Mouse (Mus musculus): ENCODE data around the gene Arhgef19.

The Arhgef19 gene

GRCm38 (mm10) chr4:141302428-141303401 lies 63.4 kb downstream of the Arhgef19 start:
- POLR2A ChIA-PET = interaction anchor here (0.5 to 38.3 kb wide), 62 partner anchors 7 to 491 kb away, joined by 3 to 1926 read pairs (median 5); partner anchors contain the start of genes Fam131c (in 2 of the 4), Arhgef19 (in 1 of the 4), Casp9 (in 1 of the 4) and Fbxo42 (in 1 of the 4)
- CTCF ChIA-PET = interaction anchor here (0.6 to 1.9 kb wide), 10 partner anchors 11 to 155 kb away, joined by 3 to 6 read pairs (median 4); partner anchors contain the start of gene Fbxo42 (in 1 of the 4)

GRCm38 (mm10) chr4:141303402-141304222 lies 64.3 kb downstream of the Arhgef19 start:
- ChIA-PET CTCF (interaction anchor here in 3 of 4 experiments (0.6 to 1.9 kb wide), 9 partner anchors 12 to 240 kb away, joined by 3 to 6 read pairs (median 4); no protein-coding TSS in a partner anchor), POLR2A (interaction anchor here (0.5 to 38.3 kb wide), 57 partner anchors 9 to 266 kb away, joined by 3 to 1926 read pairs (median 5); partner anchors contain the start of genes Fam131c (in 2 of the 4), Arhgef19 (in 1 of the 4) and Fbxo42 (in 1 of the 4))

GRCm38 (mm10) chr4:141304223-141304611 lies 64.9 kb downstream of the Arhgef19 start:
- CTCF ChIA-PET = interaction anchor here in 3 of 4 experiments (1.0 to 1.9 kb wide), 7 partner anchors 12 to 240 kb away, joined by 3 to 6 read pairs (median 4); no protein-coding TSS in a partner anchor
- POLR2A ChIA-PET = interaction anchor here in 3 of 4 experiments (0.6 to 38.3 kb wide), 43 partner anchors 9 to 348 kb away, joined by 3 to 1926 read pairs (median 6); partner anchors contain the start of genes Fam131c (in 2 of the 3), Arhgef19 (in 1 of the 3) and Fbxo42 (in 1 of the 3)

- CTCF ChIA-PET = interaction anchor here in 3 of 4 experiments (0.8 to 1.3 kb wide), 3 partner anchors 12 to 55 kb away, joined by 3 read pairs; no protein-coding TSS in a partner anchor
- POLR2A ChIA-PET = interaction anchor here in 3 of 4 experiments (0.6 to 38.3 kb wide), 15 partner anchors 9 to 182 kb away, joined by 3 to 1926 read pairs (median 7); no protein-coding TSS in a partner anchor
Measured at GRCm38 (mm10) chr4:141306057-141306456, 66.8 kb downstream of the Arhgef19 start.

Measured in embryonic stem cell, embryonic (primary cell).